Comparison of ENCODE assay signal across 21 mouse cellular contexts in the genomic region with DNA sequence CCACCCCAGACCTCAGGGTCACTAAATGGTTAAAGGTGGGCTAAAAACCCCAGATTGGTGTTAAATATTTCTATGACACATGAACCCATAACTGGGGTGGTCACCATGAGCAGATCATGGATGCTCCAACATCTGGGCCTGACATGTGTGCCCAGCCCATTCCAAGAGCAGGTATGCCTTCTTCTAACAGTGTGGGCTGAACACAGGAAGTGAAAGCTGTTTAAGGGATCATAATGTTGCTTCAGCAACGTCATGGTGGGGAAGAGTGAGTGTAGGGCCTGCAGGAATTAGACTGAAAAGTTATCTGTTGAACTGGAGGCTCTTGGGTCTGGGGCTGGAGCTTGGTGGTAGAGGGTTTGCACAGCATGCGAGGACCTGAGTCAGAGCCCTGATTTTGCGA.
"Had no signal": no experiment of that assay in that cellular context is flagged by ENCODE, and none has a peak within 500 bp of the region (broad histone marks: within the 10 kb centered on the region; RNA-seq: fewer than 3 reads in every experiment).

No protein-coding gene starts in this region.

- H3K27me3 ChIP-seq: liver, embryonic 13.5 days; liver, embryonic 15.5 days; lung, embryonic 15.5 days; midbrain, embryonic 12.5 days; neural tube, embryonic 13.5 days; neural tube, embryonic 15.5 days; stomach, embryonic 15.5 days had no signal

- H3K36me3 ChIP-seq: liver, embryonic 13.5 days; liver, embryonic 15.5 days; lung, embryonic 15.5 days; midbrain, embryonic 12.5 days; neural tube, embryonic 13.5 days; neural tube, embryonic 15.5 days; stomach, embryonic 15.5 days had no signal

- DNase-seq: liver, embryonic 13.5 days; liver, postnatal 0 days; lung, adult 2 months; lung, postnatal 14 days; lung, postnatal 36 days; midbrain, embryonic 14.5 days; right cerebral cortex, postnatal 14 days; thymus, adult 2 months; thymus, postnatal 25 days; thymus, postnatal 4 days had no signal

- H3K4me3 ChIP-seq: liver, embryonic 13.5 days; liver, embryonic 15.5 days; lung, embryonic 15.5 days; megakaryocyte, embryonic 14.5 days; midbrain, embryonic 12.5 days; neural tube, embryonic 13.5 days; neural tube, embryonic 15.5 days; stomach, embryonic 15.5 days had no signal

- H3K4me2 ChIP-seq: liver, embryonic 11.5 days; liver, embryonic 13.5 days; liver, embryonic 15.5 days; lung, embryonic 15.5 days; midbrain, embryonic 12.5 days; neural tube, embryonic 13.5 days; neural tube, embryonic 15.5 days; stomach, embryonic 15.5 days had no signal

- H3K27ac ChIP-seq: liver, embryonic 13.5 days; liver, embryonic 15.5 days; lung, embryonic 15.5 days; macrophage; midbrain, embryonic 12.5 days; neural tube, embryonic 13.5 days; neural tube, embryonic 15.5 days; stomach, embryonic 15.5 days; stomach, postnatal 0 days had no signal

- H3K4me1 ChIP-seq: liver, embryonic 13.5 days; liver, embryonic 15.5 days; lung, embryonic 15.5 days; midbrain, embryonic 12.5 days; neural tube, embryonic 13.5 days; neural tube, embryonic 15.5 days; stomach, embryonic 15.5 days had no signal

- H3K9me3 ChIP-seq: liver, embryonic 13.5 days; liver, embryonic 15.5 days; lung, embryonic 15.5 days; midbrain, embryonic 12.5 days; neural tube, embryonic 13.5 days; neural tube, embryonic 15.5 days; stomach, embryonic 15.5 days had no signal

- H3K9ac ChIP-seq: liver, embryonic 13.5 days; liver, embryonic 15.5 days; liver, postnatal 0 days; lung, embryonic 15.5 days; midbrain, embryonic 12.5 days; neural tube, embryonic 13.5 days; neural tube, embryonic 15.5 days; stomach, embryonic 15.5 days had no signal

- ATAC-seq: liver, postnatal 0 days; lung, postnatal 0 days had no signal
